Comparison of ENCODE assay signal across 25 mouse cellular contexts in the genomic region with DNA sequence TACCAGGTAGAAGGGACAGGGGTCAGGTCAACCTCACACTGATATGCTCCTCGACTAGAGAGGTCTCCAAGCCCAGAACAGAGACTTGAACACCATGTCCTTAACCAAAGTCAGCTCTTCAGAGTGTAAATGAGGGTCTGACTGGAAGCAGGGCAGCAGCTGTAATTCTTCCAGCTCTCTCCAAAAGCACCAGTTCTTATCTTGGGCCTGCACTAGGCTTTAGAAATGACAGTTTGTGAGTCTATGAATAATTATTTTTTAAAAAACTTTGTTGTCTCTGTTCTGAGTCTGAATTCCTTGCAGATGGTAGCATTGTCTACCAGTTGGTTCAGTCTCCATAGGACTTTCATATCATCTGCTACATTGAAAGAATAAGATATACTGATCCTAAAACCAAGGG.
"Had no signal": no experiment of that assay in that cellular context is flagged by ENCODE, and none has a peak within 500 bp of the region (broad histone marks: within the 10 kb centered on the region; RNA-seq: fewer than 3 reads in every experiment).

No protein-coding gene starts in this region.

- H3K9me3 ChIP-seq: heart, embryonic 10.5 days; heart, embryonic 12.5 days; hindbrain, embryonic 10.5 days; hindbrain, embryonic 12.5 days; intestine, embryonic 15.5 days; limb, embryonic 10.5 days; limb, embryonic 12.5 days had no signal

- DNase-seq: forebrain, postnatal 0 days; gastrocnemius, postnatal 14 days; gastrocnemius, postnatal 36 days; heart, adult 18-20 months; heart, postnatal 10 days; heart, postnatal 4 days; kidney, adult 18-20 months; kidney, adult 8-10 months; kidney, postnatal 10 days; kidney, postnatal 25 days; kidney, postnatal 4 days; layer of hippocampus, adult 9-11 months; liver had no signal

- ATAC-seq: forebrain, postnatal 0 days; hindbrain, embryonic 16.5 days; inflammation-experienced regulatory T-cells, adult 6 months; intestine, embryonic 15.5 days; intestine, postnatal 0 days had no signal

- H3K4me3 ChIP-seq: heart, embryonic 10.5 days; heart, embryonic 12.5 days; hindbrain, embryonic 10.5 days; hindbrain, embryonic 12.5 days; intestine, embryonic 15.5 days; left cerebral cortex, adult 2 months; limb, embryonic 10.5 days; limb, embryonic 12.5 days had no signal

- H3K9ac ChIP-seq: forebrain, postnatal 0 days; heart, embryonic 12.5 days; hindbrain, embryonic 12.5 days; hindbrain, embryonic 14.5 days; intestine, embryonic 15.5 days; limb, embryonic 12.5 days had no signal

- H3K4me2 ChIP-seq: heart, embryonic 12.5 days; hindbrain, embryonic 12.5 days; hindbrain, embryonic 14.5 days; intestine, embryonic 15.5 days; limb, embryonic 12.5 days had no signal

- H3K27me3 ChIP-seq: heart, embryonic 12.5 days; hindbrain, embryonic 12.5 days; intestine, embryonic 15.5 days; limb, embryonic 12.5 days had no signal

- H3K27ac ChIP-seq: heart, embryonic 10.5 days; hindbrain, embryonic 10.5 days; hindbrain, embryonic 12.5 days; hindbrain, embryonic 14.5 days; intestine, embryonic 15.5 days; left cerebral cortex, adult 2 months; limb, embryonic 10.5 days; limb, embryonic 12.5 days had no signal

- H3K4me1 ChIP-seq: heart, embryonic 10.5 days; heart, embryonic 12.5 days; hindbrain, embryonic 12.5 days; intestine, embryonic 15.5 days; limb, embryonic 12.5 days had no signal
